Mouse (Mus musculus): Measurements from ENCODE around the gene Pdpk1. TPM values are rescaled to one million over a fixed set of nuclear protein-coding genes. Genes with fewer than 3 reads are reported as not detected.
A peak's percentile ranks its signal among the peaks of the same experiment; 100 is the strongest.

The Pdpk1 gene
- total and polyA plus RNA-seq, 3 experiments: 18.3 to 26.9 (median 19.0) TPM

DNA sequence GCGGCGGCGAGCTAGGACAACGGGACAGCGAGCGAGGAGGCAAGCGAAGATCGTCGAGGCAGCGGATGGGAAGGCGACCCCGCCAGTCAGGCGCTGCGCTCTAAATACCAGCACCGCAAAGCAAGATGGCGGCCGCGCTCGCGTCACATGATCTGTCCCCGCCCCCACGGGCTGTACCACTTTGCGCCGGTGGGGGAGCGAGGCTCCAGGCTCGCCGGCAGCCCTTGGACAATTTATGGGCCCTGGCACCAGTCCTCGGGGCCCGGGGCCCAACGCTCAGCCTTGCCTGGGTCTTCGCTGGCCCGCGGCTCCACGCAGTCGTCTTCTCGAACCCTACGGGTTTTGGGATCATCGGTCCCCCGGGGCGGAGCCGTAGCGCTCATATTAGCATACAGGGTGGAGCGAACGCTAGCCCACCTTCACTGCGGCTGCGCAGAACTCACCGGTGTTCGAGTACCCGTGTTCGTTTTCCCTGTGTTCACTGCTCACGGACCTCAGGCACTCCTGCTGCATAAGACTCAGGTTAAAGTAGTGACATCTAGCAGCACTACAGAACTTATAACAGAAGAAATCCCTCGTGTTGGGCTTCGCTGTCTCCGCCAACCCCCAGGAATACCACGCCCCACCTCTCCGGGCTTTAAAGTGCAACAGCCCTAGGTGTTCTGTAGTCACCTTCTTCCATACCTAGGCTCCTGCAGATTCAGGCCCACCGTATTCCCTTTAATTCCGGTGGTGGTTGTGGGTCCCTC, 18.8 kb upstream of the Pdpk1 start, which contains the start of gene Atp6v0c (continued):
- TF ChIP-seq HCFC1 (IDR thresholded peaks at IDR 0.05; ENCODE audit: low read depth, low read length): peak; percentile 74
- TF ChIP-seq MEF2A (IDR thresholded peaks at IDR 0.05; ENCODE audit: extremely low read depth, insufficient replicate concordance, low read depth, low read length, poor library complexity, severe bottlenecking): no peak
- TF ChIP-seq JUND (IDR thresholded peaks at IDR 0.05; ENCODE audit: low read depth, low read length): no peak

DNA sequence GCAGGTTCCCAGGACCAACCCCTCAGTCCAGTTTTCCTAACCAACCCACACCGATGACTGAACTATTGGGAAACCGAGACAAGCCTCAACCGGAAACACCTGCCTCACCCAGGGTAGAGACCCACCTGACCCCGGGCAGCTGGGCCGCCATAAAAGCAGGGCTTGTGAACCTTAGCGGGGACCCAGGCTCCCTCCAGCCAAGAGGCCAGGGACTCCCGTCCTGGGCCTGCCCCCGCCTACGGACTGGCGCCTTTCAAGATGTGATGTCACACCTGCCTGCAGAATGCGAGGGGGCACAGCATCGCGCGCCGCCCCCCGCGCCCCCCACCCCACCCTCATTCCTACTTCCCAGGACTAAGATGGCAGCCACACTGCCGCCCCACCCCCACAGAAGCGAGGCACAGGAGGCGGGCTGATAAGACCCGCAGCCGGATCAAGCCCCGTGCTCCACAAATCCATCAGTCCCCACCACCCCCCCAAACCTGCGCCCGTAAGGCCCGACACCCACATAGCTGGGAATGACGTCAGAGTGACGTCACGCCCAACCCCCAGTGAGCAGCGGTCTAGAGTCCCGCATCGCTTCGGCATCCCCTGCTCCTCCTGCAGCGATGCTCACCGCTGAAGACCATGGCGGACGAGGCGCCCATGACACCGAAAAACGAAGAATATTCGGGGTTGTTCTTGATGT, 18.0 kb upstream of the Pdpk1 start:
- DNase-seq (ENCODE audit: low read depth, low spot score): peak; percentile 85
- TF ChIP-seq RAD21 (IDR thresholded peaks at IDR 0.05; ENCODE audit: low read depth, low read length): no peak
- no peak for TF ChIP-seq RCOR1 (IDR thresholded peaks at IDR 0.05; ENCODE audit: low read depth, low read length)
- no peak for TF ChIP-seq ZNF384 (IDR thresholded peaks at IDR 0.05; ENCODE audit: low read depth, low read length)
- peak; percentile 64; the same call in 1 of the 2 replicates for TF ChIP-seq ZMIZ1 (IDR thresholded peaks at IDR 0.05; ENCODE audit: low read depth, low read length)
- 0 out of 2 replicates have a peak, but pooled peaks have one; percentile 2 for TF ChIP-seq BHLHE40 (IDR thresholded peaks at IDR 0.05; ENCODE audit: borderline replicate concordance, low read depth, low read length)
- TF ChIP-seq GABPA (IDR thresholded peaks at IDR 0.05; ENCODE audit: low read depth, low read length): peak; percentile 46; the same call in 1 of the 2 replicates
- TF ChIP-seq MAZ (IDR thresholded peaks at IDR 0.05; ENCODE audit: low read depth, low read length): peak; percentile 53; the same call in 1 of the 2 replicates
- peak; percentile 18 to 36; a peak in 1 of 4 replicates for TF ChIP-seq POLR2A (IDR thresholded peaks at IDR 0.05; ENCODE audit: control insufficient read depth in 1 of 2, insufficient read depth in 1 of 2, low read depth in 1 of 2, low read length in 2 of 2, poor library complexity in 1 of 2)
- TF ChIP-seq MXI1 (IDR thresholded peaks at IDR 0.05; ENCODE audit: low read depth, low read length): peak; percentile 31
- TF ChIP-seq USF2 (IDR thresholded peaks at IDR 0.05; ENCODE audit: borderline replicate concordance in 1 of 2, insufficient read depth in 1 of 2, low read depth in 1 of 2, low read length in 2 of 2): no peak
- TF ChIP-seq ETS1 (IDR thresholded peaks at IDR 0.05; ENCODE audit: low read depth, low read length): peak; percentile 44; the same call in 1 of the 2 replicates
- TF ChIP-seq EP300 (IDR thresholded peaks at IDR 0.05; ENCODE audit: low read depth in 1 of 2, low read length in 2 of 2): 0 out of 4 replicates have a peak, but pooled peaks of 1 of the 2 experiments have one; percentile 8
- no peak for TF ChIP-seq JUND (IDR thresholded peaks at IDR 0.05; ENCODE audit: low read depth, low read length)
- peaks cover 4 to 28% of the 10 kb centered on the region in 2 experiments for H3K36me3 ChIP-seq (ENCODE audit: control insufficient read depth in 1 of 2, insufficient read depth in 2 of 2, low read length in 2 of 2)
- H3K9ac ChIP-seq (ENCODE audit: control insufficient read depth, low read depth, low read length, poor library complexity, severe bottlenecking): peak overlapping the region; percentile 96
- H3K79me2 ChIP-seq (ENCODE audit: control insufficient read depth, insufficient read depth, low read length, poor library complexity): peaks cover 34% of the 10 kb centered on the region
- H3K9me3 ChIP-seq (replicated peaks; ENCODE audit: insufficient read depth, low read length): no peaks in the 10 kb centered on the region
- H3K4me1 ChIP-seq (ENCODE audit: control insufficient read depth in 1 of 2, insufficient read depth in 2 of 2, low read length in 2 of 2): peaks cover 11 to 33% of the 10 kb centered on the region in 2 experiments
- peak overlapping the region; percentile 81 to 88 for H3K4me3 ChIP-seq (ENCODE audit: control insufficient read depth in 1 of 2, insufficient read depth in 1 of 2, low read depth in 2 of 2, low read length in 2 of 2)
- H3K27ac ChIP-seq (ENCODE audit: control insufficient read depth, low read depth, low read length): peak overlapping the region; percentile 97
- H3K27me3 ChIP-seq (ENCODE audit: control insufficient read depth in 1 of 2, insufficient read depth in 2 of 2, low read length in 2 of 2): no peaks in the 10 kb centered on the region
